Mouse (Mus musculus) heart, embryonic 15.5 days (tissue): ENCODE measurements around the gene Zfp423. TPM values are rescaled to one million over a fixed set of nuclear protein-coding genes. Genes with fewer than 3 reads are reported as not detected.

Source experiments
- ATAC-seq: fragments of 200-750 bp; cut with Nextera tagmentation; replicated peaks from 2 replicates; pipeline ENCODE4 v1.8.0; 2017; ENCODE audit warnings: low read depth, moderate TSS enrichment; ENCODE audit not compliant: insufficient number of reproducible peaks, insufficient read depth, low FRiP score
- H3K27ac ChIP-seq: fragments of 300-500 bp; sonication (generic); 2 replicates; pipeline ENCODE4 v1.5.1; 2015; ENCODE audit warnings: mild to moderate bottlenecking, inconsistent platforms
- H3K27me3 ChIP-seq: fragments of 300-500 bp; sonication (generic); 2 replicates; pipeline ENCODE4 v1.6.1; 2015; ENCODE audit warnings: inconsistent platforms
- H3K36me3 ChIP-seq: fragments of 300-500 bp; sonication (generic); 2 replicates; pipeline ENCODE4 v1.6.1; 2015; ENCODE audit warnings: mild to moderate bottlenecking, inconsistent platforms
- H3K4me1 ChIP-seq: fragments of 300-500 bp; sonication (generic); replicated peaks from 2 replicates; pipeline ENCODE4 v1.6.1; 2015; ENCODE audit warnings: inconsistent platforms
- H3K4me2 ChIP-seq: fragments of 300-500 bp; sonication (generic); 2 replicates; pipeline ENCODE4 v1.6.1; 2015; ENCODE audit warnings: inconsistent platforms, mild to moderate bottlenecking, moderate library complexity
- H3K4me3 ChIP-seq: fragments of 300-500 bp; sonication (generic); 2 replicates; pipeline ENCODE4 v1.5.1; 2015; ENCODE audit warnings: mild to moderate bottlenecking, inconsistent platforms
- H3K9ac ChIP-seq: fragments of 300-500 bp; sonication (generic); 2 replicates; pipeline ENCODE4 v1.6.1; 2015; ENCODE audit warnings: mild to moderate bottlenecking, inconsistent platforms
- H3K9me3 ChIP-seq: fragments of 300-500 bp; sonication (generic); replicated peaks from 2 replicates; pipeline ENCODE4 v1.6.1; 2016; ENCODE audit warnings: inconsistent platforms
- WGBS: fragments of 180-500 bp; shearing (Covaris S2); methylation state at CpG from one replicate; pipeline ENCODE4 v1.1.7; 2015; ENCODE audit warnings: mixed read lengths; 5-methylcytosine and 5-hydroxymethylcytosine counted together
- polyA plus RNA-seq: library from polyadenylated mRNA; unstranded; fragments of >200 nt; fragmentation: Nextera tagmentation; extraction: Ambion mirVana; gene quantifications from 2 replicates; pipeline ENCODE4 v1.2.1, GENCODE M21; 2015

The Zfp423 gene
- polyA plus RNA-seq, 1 experiment from 2014 or later: 3.6 TPM

GRCm38 (mm10) chr8:87765276-87765675 is 194.1 kb downstream of the Zfp423 start:
- Histone ChIP-seq H3K36me3 (no peaks in the 10 kb centered on the region), H3K4me3 (no peak overlapping the region), H3K9me3 (no peaks in the 10 kb centered on the region), H3K27ac (no peak overlapping the region), H3K9ac (no peak overlapping the region), H3K4me1 (no peaks in the 10 kb centered on the region), H3K4me2 (no peak overlapping the region), H3K27me3 (no peaks in the 10 kb centered on the region)
- 44% methylated on average over 3 of the region's 3 CpGs for WGBS
- no peak for ATAC-seq

- no peaks in the 10 kb centered on the region for H3K9me3 ChIP-seq
- no peaks in the 10 kb centered on the region for H3K36me3 ChIP-seq
- WGBS: 64% methylated on average over 8 of the region's 8 CpGs
- no peak overlapping the region for H3K4me2 ChIP-seq
- no peaks in the 10 kb centered on the region; the same call in 1 of the 2 replicates for H3K4me1 ChIP-seq
- H3K9ac ChIP-seq: no peak overlapping the region
- H3K4me3 ChIP-seq: no peak overlapping the region
- H3K27ac ChIP-seq: no peak overlapping the region
- no peaks in the 10 kb centered on the region for H3K27me3 ChIP-seq
- ATAC-seq: no peak
Measured at GRCm38 (mm10) chr8:87758750-87759149, 200.6 kb downstream of the Zfp423 start.

GRCm38 (mm10) chr8:87754853-87755252 is 204.5 kb downstream of the Zfp423 start:
- no peak for ATAC-seq

GRCm38 (mm10) chr8:87753636-87754035 is 205.8 kb downstream of the Zfp423 start:
- ATAC-seq: no peak
- Histone ChIP-seq H3K4me3 (no peak overlapping the region), H3K27ac (no peak overlapping the region), H3K4me2 (no peak overlapping the region), H3K9ac (no peak overlapping the region), H3K4me1 (peaks cover 3% of the 10 kb centered on the region), H3K27me3 (no peaks in the 10 kb centered on the region), H3K36me3 (no peaks in the 10 kb centered on the region), H3K9me3 (no peaks in the 10 kb centered on the region)
- 57% methylated on average over 2 of the region's 2 CpGs for WGBS

More at GRCm38 (mm10) chr8:87754853-87755252, 204.5 kb downstream of the Zfp423 start:
- Histone ChIP-seq H3K4me2 (no peak overlapping the region), H3K9ac (no peak overlapping the region), H3K27ac (no peak overlapping the region), H3K9me3 (no peaks in the 10 kb centered on the region), H3K27me3 (no peaks in the 10 kb centered on the region), H3K4me3 (no peak overlapping the region), H3K4me1 (peaks cover 3% of the 10 kb centered on the region), H3K36me3 (no peaks in the 10 kb centered on the region)
- WGBS: 84% methylated on average over 8 of the region's 8 CpGs

- Histone ChIP-seq H3K9me3 (no peaks in the 10 kb centered on the region), H3K27ac (no peak overlapping the region), H3K27me3 (no peaks in the 10 kb centered on the region), H3K4me1 (peaks cover 3% of the 10 kb centered on the region), H3K36me3 (no peaks in the 10 kb centered on the region), H3K4me2 (no peak overlapping the region), H3K4me3 (no peak overlapping the region), H3K9ac (no peak overlapping the region)
- no peak for ATAC-seq
- WGBS: 53% methylated on average over 8 of the region's 8 CpGs
Measured at GRCm38 (mm10) chr8:87753148-87753547, 206.2 kb downstream of the Zfp423 start.

- H3K27ac ChIP-seq: no peak overlapping the region
- peaks cover 7% of the 10 kb centered on the region for H3K4me1 ChIP-seq
- no peak overlapping the region for H3K9ac ChIP-seq
- no peaks in the 10 kb centered on the region for H3K36me3 ChIP-seq
- 72% methylated on average over 13 of the region's 13 CpGs for WGBS
- no peak; the same call in 1 of the 2 replicates for ATAC-seq
- no peaks in the 10 kb centered on the region for H3K27me3 ChIP-seq
- no peak overlapping the region for H3K4me2 ChIP-seq
- H3K4me3 ChIP-seq: no peak overlapping the region
- H3K9me3 ChIP-seq: no peaks in the 10 kb centered on the region
Measured at GRCm38 (mm10) chr8:87752710-87753109, 206.7 kb downstream of the Zfp423 start.

GRCm38 (mm10) chr8:87747582-87747981 is 211.8 kb downstream of the Zfp423 start:
- 29% methylated on average over 8 of the region's 8 CpGs for WGBS

GRCm38 (mm10) chr8:87747142-87747541 is 212.3 kb downstream of the Zfp423 start:
- Histone ChIP-seq H3K27ac (no peak overlapping the region; the same call in 1 of the 2 replicates), H3K4me2 (no peak overlapping the region), H3K4me1 (peaks cover 32% of the 10 kb centered on the region), H3K9me3 (no peaks in the 10 kb centered on the region), H3K27me3 (no peaks in the 10 kb centered on the region), H3K9ac (no peak overlapping the region), H3K36me3 (no peaks in the 10 kb centered on the region), H3K4me3 (no peak overlapping the region)
- no peak for ATAC-seq
- WGBS: 30% methylated on average over 8 of the region's 8 CpGs

More at GRCm38 (mm10) chr8:87747582-87747981, 211.8 kb downstream of the Zfp423 start:
- no peak overlapping the region; the same call in 1 of the 2 replicates for H3K27ac ChIP-seq
- no peak overlapping the region for H3K4me3 ChIP-seq
- no peaks in the 10 kb centered on the region for H3K27me3 ChIP-seq
- no peaks in the 10 kb centered on the region for H3K36me3 ChIP-seq
- ATAC-seq: no peak
- no peaks in the 10 kb centered on the region for H3K9me3 ChIP-seq
- H3K4me2 ChIP-seq: no peak overlapping the region
- H3K4me1 ChIP-seq: peaks cover 32% of the 10 kb centered on the region
- no peak overlapping the region for H3K9ac ChIP-seq

GRCm38 (mm10) chr8:87746072-87746471 is 213.3 kb downstream of the Zfp423 start:
- no peak overlapping the region for H3K9ac ChIP-seq
- H3K4me1 ChIP-seq: peaks cover 32% of the 10 kb centered on the region
- H3K27me3 ChIP-seq: no peaks in the 10 kb centered on the region
- 41% methylated on average over 14 of the region's 14 CpGs for WGBS
- no peaks in the 10 kb centered on the region for H3K9me3 ChIP-seq
- H3K4me3 ChIP-seq: no peak overlapping the region
- no peak overlapping the region for H3K27ac ChIP-seq
- ATAC-seq: 0 out of 2 replicates have a peak, but pooled peaks have one; percentile 59
- peak overlapping the region; percentile 1; the same call in 1 of the 2 replicates for H3K4me2 ChIP-seq
- H3K36me3 ChIP-seq: no peaks in the 10 kb centered on the region

GRCm38 (mm10) chr8:87745125-87745698 is 214.2 kb downstream of the Zfp423 start:
- Histone ChIP-seq H3K9ac (no peak overlapping the region), H3K9me3 (no peaks in the 10 kb centered on the region), H3K4me2 (no peak overlapping the region), H3K27me3 (no peaks in the 10 kb centered on the region), H3K36me3 (no peaks in the 10 kb centered on the region), H3K27ac (no peak overlapping the region), H3K4me1 (peaks cover 28% of the 10 kb centered on the region), H3K4me3 (no peak overlapping the region)
- 83% methylated on average over 20 of the region's 20 CpGs for WGBS
- ATAC-seq: no peak

- Histone ChIP-seq H3K4me1 (peaks cover 28% of the 10 kb centered on the region), H3K36me3 (no peaks in the 10 kb centered on the region), H3K9me3 (no peaks in the 10 kb centered on the region), H3K27ac (no peak overlapping the region), H3K4me3 (no peak overlapping the region), H3K27me3 (no peaks in the 10 kb centered on the region), H3K4me2 (no peak overlapping the region), H3K9ac (no peak overlapping the region)
- 79% methylated on average over 6 of the region's 6 CpGs for WGBS
- ATAC-seq: no peak
Measured at GRCm38 (mm10) chr8:87744556-87744955, 214.8 kb downstream of the Zfp423 start.

GRCm38 (mm10) chr8:87742016-87742415 is 217.4 kb downstream of the Zfp423 start:
- H3K36me3 ChIP-seq: no peaks in the 10 kb centered on the region
- ATAC-seq: no peak
- WGBS: 90% methylated on average over 19 of the region's 19 CpGs

More at GRCm38 (mm10) chr8:87742016-87742415, 217.4 kb downstream of the Zfp423 start:
- Histone ChIP-seq H3K27ac (no peak overlapping the region), H3K9me3 (no peaks in the 10 kb centered on the region), H3K4me3 (no peak overlapping the region), H3K4me1 (peaks cover 18% of the 10 kb centered on the region), H3K9ac (no peak overlapping the region), H3K4me2 (no peak overlapping the region), H3K27me3 (no peaks in the 10 kb centered on the region)
